Mouse (Mus musculus): ENCODE results near the gene Dyrk3. TPM values are rescaled to one million over a fixed set of nuclear protein-coding genes. Genes with fewer than 3 reads are reported as not detected.

Dyrk3 gene
- total RNA-seq, 1 experiment, result 18.6 TPM

- in situ Hi-C loops (cut with MboI; ENCODE audit: low sequenced_read_pairs in 2 of 2, unreplicated experiment in 2 of 2), result no loop called here
- Histone ChIP-seq H3K4me1 (ENCODE audit: control insufficient read depth in 2 of 2, insufficient read depth in 2 of 2, low read length in 2 of 2, poor library complexity in 1 of 2) (no peaks in the 10 kb centered on the region; a peak in 1 of 4 replicates), H3K27ac (ENCODE audit: insufficient read depth, low read depth, low read length, poor library complexity, severe bottlenecking) (no peak overlapping the region), H3K36me3 (ENCODE audit: control insufficient read depth, insufficient read depth, low read length, poor library complexity, severe bottlenecking) (no peaks in the 10 kb centered on the region), H3K4me3 (ENCODE audit: insufficient read depth in 1 of 2, low read depth in 1 of 2, low read length in 2 of 2, poor library complexity in 1 of 2, severe bottlenecking in 1 of 2) (peak overlapping the region in 1 of 2 experiments; percentile 34; a peak in 2 of 4 replicates), H3K9me3 (ENCODE audit: control insufficient read depth, insufficient read depth, low read depth, low read length) (no peaks in the 10 kb centered on the region), H3K9ac (ENCODE audit: insufficient read depth, low read depth, low read length, poor library complexity, severe bottlenecking) (peak overlapping the region; percentile 41; the same call in 1 of the 2 replicates)
- no peak for TF ChIP-seq HCFC1 (IDR thresholded peaks at IDR 0.05; ENCODE audit: borderline replicate concordance, insufficient read depth, low read length)
- TF ChIP-seq ZC3H11A (IDR thresholded peaks at IDR 0.05; ENCODE audit: borderline replicate concordance, low read depth, low read length), result no peak
- TF ChIP-seq ZNF384 (IDR thresholded peaks at IDR 0.05; ENCODE audit: low read depth, low read length), result no peak
- no peak for TF ChIP-seq CHD2 (IDR thresholded peaks at IDR 0.05; ENCODE audit: low read depth, low read length)
- no peak for TF ChIP-seq MAFK (IDR thresholded peaks at IDR 0.05; ENCODE audit: insufficient read depth, low read depth, low read length)
- no peak for DNase-seq (ENCODE audit: low read depth, low spot score)
These were observed 21.6 kb downstream of the Dyrk3 start for GRCm38 (mm10) chr1:131116430-131117011.

GRCm38 (mm10) chr1:131115932-131116331, 22.2 kb downstream of the Dyrk3 start:
- in situ Hi-C loops (cut with MboI; ENCODE audit: low sequenced_read_pairs in 2 of 2, unreplicated experiment in 2 of 2), result no loop called here
- H3K4me3 ChIP-seq (ENCODE audit: insufficient read depth in 1 of 2, low read depth in 1 of 2, low read length in 2 of 2, poor library complexity in 1 of 2, severe bottlenecking in 1 of 2), result no peak overlapping the region
- DNase-seq (ENCODE audit: low read depth, low spot score), result peak; percentile 66

GRCm38 (mm10) chr1:131112576-131112975, 25.6 kb downstream of the Dyrk3 start:
- in situ Hi-C loops (cut with MboI; ENCODE audit: low sequenced_read_pairs in 2 of 2, unreplicated experiment in 2 of 2), result loop anchor here in 1 of 2 experiments (5.0 kb wide), 1 partner anchor 150 kb away; no protein-coding TSS in a partner anchor
- no peaks in the 10 kb centered on the region for H3K9me3 ChIP-seq (ENCODE audit: control insufficient read depth, insufficient read depth, low read depth, low read length)
- no peak overlapping the region for H3K27ac ChIP-seq (ENCODE audit: insufficient read depth, low read depth, low read length, poor library complexity, severe bottlenecking)
- no peak for DNase-seq (ENCODE audit: low read depth, low spot score)
- H3K4me1 ChIP-seq (ENCODE audit: control insufficient read depth in 2 of 2, insufficient read depth in 2 of 2, low read length in 2 of 2, poor library complexity in 1 of 2), result peaks cover 0 to 3% of the 10 kb centered on the region in 2 experiments; a peak in 1 of 4 replicates
- TF ChIP-seq ZC3H11A (IDR thresholded peaks at IDR 0.05; ENCODE audit: borderline replicate concordance, low read depth, low read length) (no peak), CHD2 (IDR thresholded peaks at IDR 0.05; ENCODE audit: low read depth, low read length) (no peak), MAFK (IDR thresholded peaks at IDR 0.05; ENCODE audit: insufficient read depth, low read depth, low read length) (no peak), ZNF384 (IDR thresholded peaks at IDR 0.05; ENCODE audit: low read depth, low read length) (no peak), HCFC1 (IDR thresholded peaks at IDR 0.05; ENCODE audit: borderline replicate concordance, insufficient read depth, low read length) (no peak)
- H3K36me3 ChIP-seq (ENCODE audit: control insufficient read depth, insufficient read depth, low read length, poor library complexity, severe bottlenecking), result no peaks in the 10 kb centered on the region
- no peak overlapping the region for H3K4me3 ChIP-seq (ENCODE audit: insufficient read depth in 1 of 2, low read depth in 1 of 2, low read length in 2 of 2, poor library complexity in 1 of 2, severe bottlenecking in 1 of 2)
- no peak overlapping the region for H3K9ac ChIP-seq (ENCODE audit: insufficient read depth, low read depth, low read length, poor library complexity, severe bottlenecking)

More at GRCm38 (mm10) chr1:131115932-131116331, 22.2 kb downstream of the Dyrk3 start:
- Histone ChIP-seq H3K9ac (ENCODE audit: insufficient read depth, low read depth, low read length, poor library complexity, severe bottlenecking) (no peak overlapping the region), H3K27ac (ENCODE audit: insufficient read depth, low read depth, low read length, poor library complexity, severe bottlenecking) (no peak overlapping the region), H3K9me3 (ENCODE audit: control insufficient read depth, insufficient read depth, low read depth, low read length) (no peaks in the 10 kb centered on the region), H3K4me1 (ENCODE audit: control insufficient read depth in 2 of 2, insufficient read depth in 2 of 2, low read length in 2 of 2, poor library complexity in 1 of 2) (no peaks in the 10 kb centered on the region; a peak in 1 of 4 replicates), H3K36me3 (ENCODE audit: control insufficient read depth, insufficient read depth, low read length, poor library complexity, severe bottlenecking) (no peaks in the 10 kb centered on the region)
- TF ChIP-seq CHD2 (IDR thresholded peaks at IDR 0.05; ENCODE audit: low read depth, low read length) (no peak), ZC3H11A (IDR thresholded peaks at IDR 0.05; ENCODE audit: borderline replicate concordance, low read depth, low read length) (peak; percentile 86; the same call in 1 of the 2 replicates)

- TF ChIP-seq ZNF384 (IDR thresholded peaks at IDR 0.05; ENCODE audit: low read depth, low read length) (no peak), ZC3H11A (IDR thresholded peaks at IDR 0.05; ENCODE audit: borderline replicate concordance, low read depth, low read length) (no peak), HCFC1 (IDR thresholded peaks at IDR 0.05; ENCODE audit: borderline replicate concordance, insufficient read depth, low read length) (no peak), CHD2 (IDR thresholded peaks at IDR 0.05; ENCODE audit: low read depth, low read length) (no peak), MAFK (IDR thresholded peaks at IDR 0.05; ENCODE audit: insufficient read depth, low read depth, low read length) (no peak)
- no peak for DNase-seq (ENCODE audit: low read depth, low spot score)
- Histone ChIP-seq H3K4me1 (ENCODE audit: control insufficient read depth in 2 of 2, insufficient read depth in 2 of 2, low read length in 2 of 2, poor library complexity in 1 of 2) (0 out of 4 replicates have a peak, but pooled peaks cover 0 to 3% of the 10 kb centered on the region in 2 experiments), H3K27ac (ENCODE audit: insufficient read depth, low read depth, low read length, poor library complexity, severe bottlenecking) (no peak overlapping the region), H3K36me3 (ENCODE audit: control insufficient read depth, insufficient read depth, low read length, poor library complexity, severe bottlenecking) (no peaks in the 10 kb centered on the region), H3K9me3 (ENCODE audit: control insufficient read depth, insufficient read depth, low read depth, low read length) (no peaks in the 10 kb centered on the region), H3K4me3 (ENCODE audit: insufficient read depth in 1 of 2, low read depth in 1 of 2, low read length in 2 of 2, poor library complexity in 1 of 2, severe bottlenecking in 1 of 2) (no peak overlapping the region), H3K9ac (ENCODE audit: insufficient read depth, low read depth, low read length, poor library complexity, severe bottlenecking) (no peak overlapping the region)
- in situ Hi-C loops (cut with MboI; ENCODE audit: low sequenced_read_pairs in 2 of 2, unreplicated experiment in 2 of 2), result loop anchor here in 1 of 2 experiments (5.0 kb wide), 1 partner anchor 152 kb away; no protein-coding TSS in a partner anchor
These were observed 27.5 kb downstream of the Dyrk3 start for GRCm38 (mm10) chr1:131110525-131111106.

Measured in ES-E14 (cell line).